In genomic region chr14:25574047-25574870, GRCm38 (mm10) we compare ENCODE assay signal across 10 mouse cellular contexts.
DNase-seq lines count a peak whose midpoint lies in the region; ATAC-seq and TF ChIP-seq lines count a peak whose summit lies in the region.
"Had no signal": no experiment of that assay in that cellular context is flagged by ENCODE, and none has a peak within 500 bp of the region (broad histone marks: within the 10 kb centered on the region; RNA-seq: fewer than 3 reads in every experiment).

No protein-coding gene starts in this region.

- H3K4me2 ChIP-seq in intestine, embryonic 14.5 days (ENCODE audit: low read length), result no peak overlapping the region
- no peak overlapping the region for H3K4me2 ChIP-seq in intestine, postnatal 0 days (replicated peaks; ENCODE audit: low read depth)
- no peak overlapping the region for H3K4me2 ChIP-seq in embryonic facial prominence, embryonic 14.5 days (ENCODE audit: low read depth, low read length)
- no peak overlapping the region for H3K4me2 ChIP-seq in limb, embryonic 14.5 days (replicated peaks; ENCODE audit: low read depth, low read length, severe bottlenecking)
- H3K4me2 ChIP-seq in neural tube, embryonic 13.5 days, result peak overlapping the region; percentile 3; the same call in 1 of the 2 replicates

- 0 out of 2 replicates have a peak, but pooled peaks have one; percentile 24 for ATAC-seq in intestine, embryonic 14.5 days (replicated peaks; ENCODE audit: low FRiP score, low TSS enrichment, low read depth)
- no peak for ATAC-seq in intestine, postnatal 0 days
- peak; percentile 76 for ATAC-seq in embryonic facial prominence, embryonic 14.5 days (ENCODE audit: low read depth)
- no peak; the same call in 1 of the 2 replicates for ATAC-seq in limb, embryonic 14.5 days (ENCODE audit: low FRiP score, low read depth)
- ATAC-seq in neural tube, embryonic 13.5 days (ENCODE audit: low read depth), result peak; percentile 72

- no peak for TF ChIP-seq POLR2A in limb, embryonic 14.5 days (IDR thresholded peaks at IDR 0.05; ENCODE audit: borderline replicate concordance, extremely low read depth, insufficient read depth, insufficient read length)

- H3K27me3 ChIP-seq in intestine, embryonic 14.5 days (replicated peaks; ENCODE audit: control insufficient read depth, insufficient read depth, low read length), result no peaks in the 10 kb centered on the region
- H3K27me3 ChIP-seq in intestine, postnatal 0 days (replicated peaks; ENCODE audit: control insufficient read depth, insufficient read depth, low read length), result no peaks in the 10 kb centered on the region
- no peaks in the 10 kb centered on the region for H3K27me3 ChIP-seq in embryonic facial prominence, embryonic 14.5 days (replicated peaks; ENCODE audit: control insufficient read depth, insufficient read depth, low read length)
- H3K27me3 ChIP-seq in limb, embryonic 14.5 days (ENCODE audit: control insufficient read depth, insufficient read depth, low read length), result no peaks in the 10 kb centered on the region
- no peaks in the 10 kb centered on the region for H3K27me3 ChIP-seq in neural tube, embryonic 13.5 days

- DNase-seq in intestine, embryonic 14.5 days (ENCODE audit: low spot score), result no peak
- DNase-seq in embryonic facial prominence, embryonic 14.5 days (ENCODE audit: low spot score), result peak; percentile 81
- peak; percentile 54 for DNase-seq in limb, embryonic 14.5 days (ENCODE audit: low spot score)
- DNase-seq in lung, postnatal 36 days, result no peak
- no peak for DNase-seq in testis, postnatal 14 days (ENCODE audit: low spot score)
- DNase-seq in right cerebral cortex, postnatal 36 days (ENCODE audit: low spot score in 2 of 2), result no peak

- H3K9ac ChIP-seq in intestine, embryonic 14.5 days (ENCODE audit: low read length), result no peak overlapping the region
- no peak overlapping the region for H3K9ac ChIP-seq in intestine, postnatal 0 days (ENCODE audit: low read depth, low read length)
- H3K9ac ChIP-seq in embryonic facial prominence, embryonic 14.5 days (ENCODE audit: low read depth, low read length), result no peak overlapping the region
- no peak overlapping the region for H3K9ac ChIP-seq in limb, embryonic 14.5 days (ENCODE audit: low read depth, low read length, severe bottlenecking)
- H3K9ac ChIP-seq in neural tube, embryonic 13.5 days, result peak overlapping the region; percentile 49; the same call in 1 of the 2 replicates

- WGBS in intestine, embryonic 14.5 days, result 37% methylated on average over 16 of the region's 16 CpGs
- WGBS in intestine, postnatal 0 days, result 48% methylated on average over 16 of the region's 16 CpGs
- WGBS in embryonic facial prominence, embryonic 14.5 days, result 52% methylated on average over 16 of the region's 16 CpGs
- WGBS in limb, embryonic 14.5 days, result 41% methylated on average over 16 of the region's 16 CpGs
- WGBS in neural tube, embryonic 13.5 days, result 32% methylated on average over 16 of the region's 16 CpGs

- TF ChIP-seq CTCF in intestine, postnatal 0 days (IDR thresholded peaks at IDR 0.05; ENCODE audit: low read depth), result no peak

- 0 out of 2 replicates have a peak, but pooled peaks cover 10% of the 10 kb centered on the region for H3K4me1 ChIP-seq in intestine, embryonic 14.5 days (replicated peaks; ENCODE audit: control insufficient read depth, insufficient read depth, low read length)
- no peaks in the 10 kb centered on the region for H3K4me1 ChIP-seq in intestine, postnatal 0 days (replicated peaks; ENCODE audit: control insufficient read depth, insufficient read depth, low read length)
- H3K4me1 ChIP-seq in embryonic facial prominence, embryonic 14.5 days (ENCODE audit: control insufficient read depth, insufficient read depth, low read length), result no peaks in the 10 kb centered on the region
- H3K4me1 ChIP-seq in limb, embryonic 14.5 days (ENCODE audit: control insufficient read depth, insufficient read depth, low read length), result peaks cover 11% of the 10 kb centered on the region
- H3K4me1 ChIP-seq in neural tube, embryonic 13.5 days (replicated peaks), result peaks cover 56% of the 10 kb centered on the region

- no peak overlapping the region for H3K4me3 ChIP-seq in intestine, embryonic 14.5 days (ENCODE audit: low read depth, low read length)
- H3K4me3 ChIP-seq in intestine, postnatal 0 days (ENCODE audit: low read depth, low read length), result no peak overlapping the region
- no peak overlapping the region for H3K4me3 ChIP-seq in embryonic facial prominence, embryonic 14.5 days (ENCODE audit: low read depth, low read length)
- no peak overlapping the region for H3K4me3 ChIP-seq in limb, embryonic 14.5 days (replicated peaks; ENCODE audit: low read length)
- no peak overlapping the region for H3K4me3 ChIP-seq in neural tube, embryonic 13.5 days

- H3K36me3 ChIP-seq in intestine, embryonic 14.5 days (ENCODE audit: control insufficient read depth, insufficient read depth, low read length), result peaks cover 72% of the 10 kb centered on the region
- H3K36me3 ChIP-seq in intestine, postnatal 0 days (ENCODE audit: control insufficient read depth, insufficient read depth), result peaks cover 70% of the 10 kb centered on the region
- H3K36me3 ChIP-seq in embryonic facial prominence, embryonic 14.5 days (ENCODE audit: control insufficient read depth, insufficient read depth, low read length), result peaks cover 68% of the 10 kb centered on the region
- H3K36me3 ChIP-seq in limb, embryonic 14.5 days (ENCODE audit: control insufficient read depth, insufficient read depth, low read length), result peaks cover 77% of the 10 kb centered on the region
- peaks cover 70% of the 10 kb centered on the region for H3K36me3 ChIP-seq in neural tube, embryonic 13.5 days

- H3K27ac ChIP-seq in intestine, embryonic 14.5 days (ENCODE audit: low read depth), result no peak overlapping the region
- no peak overlapping the region for H3K27ac ChIP-seq in intestine, postnatal 0 days (ENCODE audit: low read depth, low read length)
- no peak overlapping the region for H3K27ac ChIP-seq in embryonic facial prominence, embryonic 14.5 days (replicated peaks; ENCODE audit: low read depth, low read length)
- H3K27ac ChIP-seq in limb, embryonic 14.5 days (replicated peaks; ENCODE audit: low read depth, low read length), result no peak overlapping the region
- peak overlapping the region; percentile 89 for H3K27ac ChIP-seq in neural tube, embryonic 13.5 days (replicated peaks)
- H3K27ac ChIP-seq: kidney, postnatal 0 days; macrophage had no signal

- H3K9me3 ChIP-seq in intestine, embryonic 14.5 days (ENCODE audit: control insufficient read depth, low read length), result no peaks in the 10 kb centered on the region
- no peaks in the 10 kb centered on the region for H3K9me3 ChIP-seq in intestine, postnatal 0 days (ENCODE audit: control insufficient read depth)
- H3K9me3 ChIP-seq in embryonic facial prominence, embryonic 14.5 days (ENCODE audit: control insufficient read depth, low read length), result no peaks in the 10 kb centered on the region
- H3K9me3 ChIP-seq in limb, embryonic 14.5 days (ENCODE audit: control insufficient read depth, low read length), result no peaks in the 10 kb centered on the region
- H3K9me3 ChIP-seq in neural tube, embryonic 13.5 days, result no peaks in the 10 kb centered on the region

Comparison
In these comparisons a context has a peak if more than half of its experiments do, and no peak if none do; other contexts are left out.
1. ATAC-seq: peak in intestine, embryonic 14.5 days (single experiment), embryonic facial prominence, embryonic 14.5 days (single experiment) and neural tube, embryonic 13.5 days (single experiment); none in intestine, postnatal 0 days (single experiment) and limb, embryonic 14.5 days (single experiment).
2. DNase-seq: peak in embryonic facial prominence, embryonic 14.5 days (single experiment) and limb, embryonic 14.5 days (single experiment); none in intestine, embryonic 14.5 days (single experiment), lung, postnatal 36 days (single experiment), testis, postnatal 14 days (single experiment) and right cerebral cortex, postnatal 36 days (0 of 2).